Mouse (Mus musculus): ENCODE data around the gene Slc7a1. TPM values are rescaled to one million over a fixed set of nuclear protein-coding genes. Genes with fewer than 3 reads are reported as not detected.

The Slc7a1 gene
- polyA plus RNA-seq (2017; shearing (Covaris generic)), result 25.3 TPM

DNA sequence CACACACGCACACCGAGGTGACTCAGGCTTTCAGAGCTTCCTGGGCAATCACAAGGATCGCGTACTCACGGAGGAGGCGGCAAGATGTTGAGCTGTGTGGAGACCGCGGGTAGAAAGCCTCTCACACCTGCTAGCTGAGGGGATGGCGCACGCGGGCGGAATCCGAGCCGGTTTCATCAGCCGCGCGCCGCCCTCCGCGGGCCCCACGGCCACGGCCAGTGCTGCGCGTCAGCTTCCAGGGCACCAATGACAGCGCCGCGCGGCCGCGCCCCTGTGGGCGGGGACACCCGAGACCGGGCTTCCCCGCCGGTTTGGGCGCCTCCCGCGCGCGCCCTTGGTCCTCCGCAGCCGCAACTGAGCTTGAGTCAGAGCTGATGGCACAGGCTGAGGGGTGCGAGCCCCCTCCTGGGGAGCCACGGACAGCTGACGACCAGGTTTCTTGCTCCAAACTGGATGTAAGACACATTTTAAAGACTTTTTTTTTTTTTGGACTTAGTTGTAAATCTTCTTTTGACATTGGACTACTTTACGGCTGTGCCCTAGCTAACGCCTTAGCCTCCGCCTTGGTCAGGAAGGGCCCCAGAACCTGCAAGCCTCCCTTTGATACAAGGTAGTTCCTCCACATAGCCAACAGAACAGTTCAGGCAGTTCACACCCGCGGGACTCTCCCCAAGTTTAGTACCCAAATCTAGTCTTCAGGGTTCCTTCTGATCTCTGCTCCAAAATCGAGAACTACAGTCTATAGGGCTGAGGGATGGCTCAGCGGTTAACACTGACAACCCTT lies at the start of gene Slc7a1:
Slc7a1 (minus strand) TSS at position 245 of the 784 bp plus-strand sequence.

Other genes starting within 250 kb of the Slc7a1 start
- gene Ubl3, start 152.9 kb upstream of the Slc7a1 start, polyA plus RNA-seq (2017; shearing (Covaris generic)), result 175 TPM